Mouse (Mus musculus) heart, postnatal 36 days (tissue): ENCODE measurements at regions not wholly inside any gene's neighbourhood (a gene's known extent, or its start where the extent isn't known, plus 50 kb on each side); places are given as distances from the start of the nearest gene placed in this dataset.

Source experiments
- DNase-seq, 2 experiments: peaks; one replicate each; pipeline ENCODE4 v3.0.0; 2021 to 2022
- intact Hi-C: fragments of 180-260 bp; cut with DNase I; formaldehyde crosslinking; loops from one replicate; pipeline ENCODE4 v1.15.1; 2025

DNA sequence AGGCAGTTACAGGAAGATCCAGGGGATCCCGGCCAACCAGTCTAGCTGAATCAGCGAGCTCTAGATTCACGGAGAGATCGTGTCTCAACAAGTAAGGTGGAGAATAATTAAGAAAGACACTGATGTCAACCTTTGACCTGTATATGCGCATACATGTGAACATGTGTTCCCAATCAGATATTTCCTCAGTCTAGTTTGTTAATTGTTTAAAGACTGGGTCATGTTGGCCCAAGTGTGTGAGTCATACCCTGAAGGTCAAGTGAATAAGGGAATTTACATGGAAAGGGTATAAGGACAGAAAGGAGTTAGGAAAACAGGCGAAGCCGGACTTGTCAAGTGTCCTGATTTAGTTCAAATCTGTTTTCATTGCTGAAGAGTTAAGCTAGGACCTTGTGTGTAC lies 76.4 kb upstream of the Mmadhc start:
- intact Hi-C loops = no loop called here
- DNase-seq = no peak

DNA sequence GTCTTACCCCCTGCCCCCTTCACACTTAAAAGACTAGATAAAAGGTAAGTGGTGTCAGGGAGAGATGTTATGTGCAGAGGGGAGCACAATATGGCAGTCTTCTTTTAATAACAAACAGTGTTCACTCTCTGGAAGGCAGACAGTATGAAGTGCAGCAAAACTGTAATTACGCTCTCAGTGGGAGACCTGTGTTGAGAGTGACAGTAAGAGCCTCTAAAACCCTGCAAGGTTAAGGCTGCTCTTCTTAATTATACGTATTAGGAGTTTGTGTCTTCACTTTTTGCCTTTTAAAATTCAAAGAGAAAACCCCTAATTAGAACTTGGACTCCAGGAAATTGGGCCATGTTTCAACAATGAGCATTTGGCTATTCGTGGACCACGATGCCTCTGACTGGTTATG lies 72.2 kb upstream of the Mmadhc start:
- no peak for DNase-seq

DNA sequence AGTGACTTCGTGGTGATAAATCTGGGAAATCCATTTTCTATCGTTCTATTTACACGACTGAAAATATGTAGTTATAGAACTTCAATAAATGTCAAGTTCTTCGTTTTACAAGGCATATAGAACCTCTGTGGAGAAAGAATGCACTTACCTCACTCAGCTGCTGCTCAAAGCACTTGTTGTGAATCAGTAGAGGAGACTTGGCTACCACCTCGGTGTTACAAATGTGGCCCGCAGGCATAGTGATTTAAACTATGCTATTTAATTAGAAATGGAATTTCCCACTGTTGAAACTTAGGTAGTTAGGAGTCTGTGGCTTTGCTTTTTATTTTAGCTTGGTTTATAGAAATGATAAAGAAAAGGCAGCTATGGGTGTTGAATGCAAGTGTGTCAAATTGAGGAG lies 71.8 kb upstream of the Mmadhc start:
- intact Hi-C loops = no loop called here

More for the DNA sequence above, 72.2 kb upstream of the Mmadhc start:
- intact Hi-C loops = no loop called here

DNA sequence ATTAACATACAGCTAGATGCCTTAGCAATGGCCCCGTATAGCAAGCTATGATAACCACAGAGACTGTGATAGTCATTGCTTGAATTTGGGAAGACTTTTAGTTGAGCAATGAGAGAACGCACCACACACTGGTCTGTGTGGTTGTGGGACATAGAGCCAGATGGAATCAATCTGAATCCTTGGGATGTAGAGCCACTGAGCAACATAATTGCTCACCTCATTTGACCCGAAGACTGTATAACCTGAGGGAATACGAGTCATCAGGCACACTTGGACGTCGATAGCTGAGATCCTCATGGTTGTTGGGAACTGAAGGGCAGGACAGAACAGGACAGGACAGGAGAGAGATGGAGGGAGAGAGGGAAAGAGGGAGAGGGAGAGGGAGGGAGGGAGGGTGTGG lies 68.6 kb upstream of the Mmadhc start:
- intact Hi-C loops = no loop called here
- DNase-seq = no peak

More for the DNA sequence above, 71.8 kb upstream of the Mmadhc start:
- DNase-seq = no peak

DNA sequence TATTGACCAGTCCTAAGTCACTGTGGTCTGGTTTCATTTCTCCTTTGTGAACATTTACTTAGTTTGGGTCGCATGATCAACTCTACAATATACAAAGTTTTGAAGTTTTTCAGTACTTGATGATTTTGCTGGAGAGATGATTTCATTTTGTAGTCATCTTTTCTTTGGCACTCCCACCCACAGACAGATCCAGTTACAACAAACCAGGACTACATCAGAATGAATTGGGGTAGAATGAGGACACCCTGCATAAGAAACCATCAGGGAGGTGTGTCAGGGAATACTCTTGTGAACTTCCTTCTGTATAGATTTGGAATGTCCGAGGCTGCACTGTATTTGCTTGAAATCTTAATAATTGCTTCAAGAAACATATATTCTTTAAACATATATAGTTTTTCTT lies 59.5 kb upstream of the Mmadhc start:
- intact Hi-C loops = no loop called here
- no peak for DNase-seq

DNA sequence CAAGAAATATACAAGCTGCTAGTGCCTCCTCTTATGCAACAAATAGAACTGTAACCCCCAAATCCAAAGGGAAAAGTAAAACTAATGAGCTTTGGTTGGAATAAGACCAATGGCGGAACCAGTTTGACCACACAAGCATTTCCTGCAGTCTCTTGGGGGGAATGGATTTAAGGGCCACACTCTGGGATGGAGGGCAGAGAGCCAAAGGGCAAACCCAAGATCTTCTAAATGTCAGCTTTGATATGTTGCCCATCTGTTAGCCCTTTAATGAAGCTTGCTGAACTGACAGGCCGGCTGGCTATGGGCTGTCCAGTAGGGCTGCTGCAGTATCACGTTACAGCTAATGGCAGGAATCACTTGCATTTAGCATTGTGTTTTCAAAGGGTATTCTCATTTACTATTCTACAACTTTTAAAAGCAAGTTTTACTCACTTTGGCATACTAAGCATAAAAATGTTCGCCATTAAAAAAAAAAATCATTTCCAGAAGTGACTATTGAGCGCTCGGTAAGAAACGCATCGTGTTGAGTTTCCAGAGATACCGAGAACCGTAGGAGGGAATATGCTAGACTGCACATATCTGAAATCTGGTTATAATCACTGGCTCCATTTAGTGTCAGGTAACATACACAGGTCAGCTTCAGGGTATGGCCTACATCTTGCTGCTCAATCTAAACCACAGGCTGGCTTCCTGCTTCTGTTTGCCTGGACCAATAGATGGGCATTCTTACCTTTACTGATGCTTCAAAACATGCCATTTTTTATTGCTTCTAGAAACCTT lies 51.1 kb upstream of the Mmadhc start:
- intact Hi-C loops = no loop called here
- no peak for DNase-seq
